Mouse (Mus musculus) gastrocnemius, postnatal 4 days (tissue): ENCODE measurements at regions not wholly inside any gene's neighbourhood (a gene's known extent, or its start where the extent isn't known, plus 50 kb on each side); places are given as distances from the start of the nearest gene placed in this dataset. TPM values are rescaled to one million over a fixed set of nuclear protein-coding genes. Genes with fewer than 3 reads are reported as not detected.

Experiments
- DNase-seq, 2 experiments: peaks; one replicate each; pipeline ENCODE4 v3.0.0; 2021 to 2022; ENCODE audit warnings: low spot score in 2 of 2, mixed read lengths in 2 of 2
- microRNA-seq: library from miRNA; unstranded; fragments of <30 nt; microRNA quantifications from one replicate; pipeline ENCODE4 v1.2.0, GENCODE M21; 2021

DNA sequence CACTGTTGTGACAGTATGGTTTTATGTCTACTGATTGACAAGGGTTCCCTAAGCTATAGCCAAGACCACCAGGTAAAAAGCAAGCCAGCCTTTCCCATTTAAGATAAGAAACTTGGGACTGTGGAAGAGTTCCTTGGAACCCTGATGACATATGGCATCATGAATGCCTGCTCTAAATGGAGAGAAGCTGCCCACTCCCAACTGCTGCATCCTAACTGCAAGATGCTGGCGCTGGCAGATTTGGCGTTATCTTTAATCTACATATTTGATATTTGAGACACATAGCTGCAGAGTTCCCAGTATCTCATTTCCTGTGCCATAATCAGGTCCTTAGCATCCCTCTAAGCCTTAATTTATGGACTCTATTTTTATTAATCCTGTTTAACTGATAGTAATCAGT lies 200.4 kb upstream of the Arpp21 start:
- no peak for DNase-seq

DNA sequence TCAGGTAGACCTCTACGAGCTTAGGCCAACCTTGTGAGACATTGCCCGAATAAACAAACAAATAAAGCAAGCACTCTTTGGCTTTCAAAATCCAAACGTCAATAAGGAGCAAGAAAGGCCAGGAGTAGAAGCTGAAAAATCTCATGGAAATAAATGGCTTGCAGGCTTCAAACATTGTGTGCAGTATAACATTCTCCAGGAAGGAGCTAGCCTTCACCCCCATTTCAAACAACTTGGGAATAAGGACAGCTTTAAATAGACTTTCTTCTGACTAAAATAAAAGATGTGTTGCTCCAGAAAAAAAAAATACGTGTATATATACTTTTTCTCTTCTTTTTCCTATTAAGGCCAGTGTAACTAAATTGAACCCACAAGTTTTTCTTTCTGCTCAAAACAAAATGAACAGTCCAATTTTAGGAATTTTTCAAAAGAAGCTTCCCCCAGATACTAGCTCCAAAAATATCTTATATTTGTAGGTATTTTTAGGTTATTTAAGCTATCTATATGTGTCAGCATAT lies 196.2 kb upstream of the Arpp21 start:
- DNase-seq: no peak

DNA sequence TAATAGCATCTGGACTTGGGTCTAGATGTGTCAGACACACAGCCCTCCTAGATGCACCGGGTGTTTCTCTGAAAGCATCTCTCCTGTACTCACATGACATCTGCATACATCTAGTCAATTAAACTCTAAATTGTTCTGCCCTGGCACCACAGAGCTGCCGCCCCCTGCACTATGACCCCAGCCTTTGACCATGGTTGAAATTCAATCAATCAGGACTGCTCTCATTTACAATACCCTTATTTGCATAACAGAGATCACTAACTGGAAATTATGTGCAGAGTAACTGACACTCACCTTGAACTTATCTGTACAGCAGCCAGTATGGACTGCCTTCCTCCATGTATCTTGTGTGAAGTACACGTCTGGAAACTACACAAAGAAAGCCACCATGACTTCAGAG lies 193.5 kb upstream of the Arpp21 start:
- no peak for DNase-seq

DNA sequence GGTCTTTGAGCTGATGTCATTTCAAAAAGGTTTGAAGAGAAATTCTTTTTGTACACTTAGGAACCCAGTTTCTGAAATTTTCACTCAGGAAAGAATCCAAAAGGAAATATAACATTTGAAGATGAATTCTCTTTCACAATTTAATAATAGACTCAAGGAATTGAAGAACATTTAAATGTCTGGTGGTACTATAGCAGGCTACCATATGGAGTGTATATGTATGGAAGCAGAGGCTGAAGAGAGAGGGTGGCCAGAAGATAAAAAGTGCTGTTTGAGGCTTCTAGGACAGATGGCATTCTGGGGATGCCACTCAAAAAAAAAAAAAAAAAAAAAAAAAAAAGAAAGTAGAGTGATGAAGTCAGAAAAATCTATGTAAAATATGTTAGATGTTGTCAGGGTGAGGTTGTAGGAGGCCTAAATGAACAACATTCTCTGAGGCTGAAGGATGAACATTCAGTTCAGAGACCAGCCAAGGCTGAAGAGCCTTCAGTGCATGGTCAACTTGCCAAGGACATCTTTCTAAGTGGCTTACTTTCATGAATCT lies 170.1 kb upstream of the Arpp21 start:
- no peak for DNase-seq

DNA sequence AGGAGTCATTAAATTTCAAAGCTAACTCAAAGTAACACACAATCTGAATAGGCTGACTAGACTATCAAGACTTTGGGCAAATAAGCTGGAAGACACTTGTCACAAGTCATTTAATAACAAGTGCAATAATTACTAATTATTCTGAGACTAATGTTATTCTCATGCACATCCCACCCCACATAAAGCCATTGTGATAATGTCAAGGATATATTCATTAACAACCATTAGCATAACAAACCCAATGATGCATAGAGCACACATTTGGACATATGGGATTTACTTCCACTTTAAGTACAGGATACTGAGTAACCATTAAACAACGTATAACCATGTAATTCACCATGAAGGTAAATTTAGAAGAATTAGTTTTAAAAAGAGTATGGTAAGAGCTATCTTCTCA lies 135.0 kb upstream of the Arpp21 start:
- DNase-seq: no peak

DNA sequence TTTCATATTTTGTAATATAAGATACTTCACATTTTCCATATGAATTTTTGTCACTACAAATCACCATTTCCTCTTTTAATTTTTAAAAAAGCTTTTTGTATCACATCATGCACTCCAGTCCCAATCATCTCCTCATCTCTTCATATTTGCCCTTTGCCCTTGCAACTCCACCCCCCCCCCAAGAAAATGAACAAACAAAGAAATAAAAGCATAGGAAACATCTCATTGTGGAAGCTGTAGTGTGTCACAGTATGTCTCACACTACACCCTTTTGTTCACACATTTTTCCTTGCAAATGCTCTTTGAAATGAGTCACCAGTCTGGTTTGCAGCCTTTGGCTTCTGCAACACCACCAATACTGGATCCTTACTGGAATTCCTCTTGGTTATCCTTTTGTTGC lies 131.6 kb upstream of the Arpp21 start:
- no peak for DNase-seq

DNA sequence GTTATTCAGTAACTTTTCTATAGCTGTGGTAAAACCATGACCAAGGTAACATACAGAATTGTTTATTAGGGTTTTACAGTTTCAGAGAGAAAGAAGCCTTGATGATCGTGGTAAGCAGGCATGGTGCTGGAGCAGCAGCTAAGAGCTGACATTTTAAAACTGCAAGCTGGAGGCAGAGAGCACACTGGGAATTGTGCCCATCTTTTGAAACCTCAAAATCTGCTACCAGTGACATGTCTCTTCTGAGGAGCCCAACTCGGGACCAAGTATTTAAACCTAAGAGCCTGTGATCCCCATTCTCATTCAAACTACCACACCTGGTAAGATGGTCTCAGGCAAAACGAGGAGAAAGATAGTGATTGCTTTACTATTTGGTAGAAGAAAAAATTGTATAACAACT lies 125.6 kb upstream of the Arpp21 start:
- no peak for DNase-seq

DNA sequence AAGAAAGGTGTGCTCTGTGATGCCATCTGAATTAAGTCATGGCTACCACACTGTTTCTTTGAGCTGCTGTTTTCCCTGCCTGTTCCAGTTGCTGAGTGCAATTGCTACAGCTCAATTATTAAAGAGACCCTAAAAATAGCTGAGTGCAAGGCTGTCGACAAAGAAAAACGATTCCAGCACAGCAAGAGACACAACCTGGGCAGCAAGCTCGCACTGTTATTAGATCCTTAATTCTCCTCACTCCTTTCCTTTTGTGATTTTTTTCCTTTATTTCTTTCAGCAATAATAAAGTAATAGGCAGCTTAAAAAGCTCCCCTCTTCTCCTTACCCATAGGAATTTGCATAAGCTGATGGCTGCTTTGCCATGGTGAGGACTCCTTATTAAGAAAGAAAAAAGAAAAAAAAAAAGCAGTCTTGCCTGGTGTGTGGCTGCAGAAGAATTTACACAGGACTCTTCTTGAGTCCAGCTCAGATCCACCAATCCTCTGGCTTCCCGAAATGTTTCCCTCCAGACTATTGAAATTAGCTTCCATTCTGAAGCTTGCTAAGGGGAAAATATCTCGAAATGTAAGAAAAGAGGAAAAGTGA lies 123.1 kb upstream of the Arpp21 start:
- no peak for DNase-seq

DNA sequence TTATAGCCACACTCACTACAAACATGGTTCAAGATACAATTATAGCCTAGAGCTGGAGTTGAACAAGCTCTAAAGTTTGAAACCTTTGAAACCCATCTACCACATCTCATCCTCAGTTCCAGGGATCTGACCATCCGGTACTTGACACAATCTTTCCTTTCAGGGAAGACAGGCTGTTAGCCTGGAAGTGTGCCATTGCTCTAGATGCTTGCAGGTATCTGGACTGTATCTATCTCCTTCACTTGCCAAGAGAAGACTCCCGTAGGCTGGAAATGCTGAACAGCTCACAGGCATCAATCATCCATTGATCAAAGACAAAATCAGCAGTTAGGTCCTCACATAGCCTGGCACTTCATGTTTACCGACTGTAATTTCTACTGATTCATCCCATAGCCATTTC lies 117.5 kb upstream of the Arpp21 start:
- no peak for DNase-seq

DNA sequence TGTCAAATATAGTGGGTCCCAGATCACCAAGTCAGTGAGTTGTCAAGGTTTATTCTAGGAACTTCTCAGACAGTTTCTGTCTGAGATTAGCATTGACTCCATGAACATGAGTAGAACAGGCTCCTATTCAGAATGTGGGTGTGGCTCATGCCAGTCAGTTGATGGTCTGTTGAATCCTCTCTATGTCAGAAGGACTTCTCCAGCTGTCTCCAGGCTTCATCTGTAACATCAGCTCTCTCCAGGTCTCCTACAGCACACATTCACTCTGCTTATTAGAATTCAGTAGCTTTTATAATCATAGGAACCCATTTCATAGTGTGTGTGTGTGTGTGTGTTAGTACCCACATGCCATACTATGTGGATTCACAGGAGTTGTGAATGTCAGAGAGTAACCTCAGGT lies 113.2 kb upstream of the Arpp21 start:
- DNase-seq: no peak

DNA sequence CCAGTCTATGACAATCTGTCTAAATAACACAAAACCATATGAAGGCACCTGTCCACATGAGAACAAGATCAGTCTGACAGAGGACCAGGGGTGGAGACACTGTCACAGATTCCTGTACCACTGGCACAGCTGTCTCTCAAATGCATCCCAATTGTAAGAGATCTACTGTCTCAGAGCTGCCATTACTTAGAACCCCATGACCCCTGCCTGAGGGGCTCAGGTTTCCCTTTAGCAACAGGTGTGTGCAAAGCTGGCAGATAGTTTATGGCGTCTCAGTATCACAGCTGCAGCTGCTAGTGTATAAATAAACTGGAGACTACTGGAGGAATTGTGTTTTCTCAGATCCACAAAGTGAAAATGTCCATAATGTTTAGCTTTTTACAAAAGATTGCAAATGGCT lies 109.1 kb upstream of the Arpp21 start:
- DNase-seq: peak in 1 of 2 experiments; percentile 9

DNA sequence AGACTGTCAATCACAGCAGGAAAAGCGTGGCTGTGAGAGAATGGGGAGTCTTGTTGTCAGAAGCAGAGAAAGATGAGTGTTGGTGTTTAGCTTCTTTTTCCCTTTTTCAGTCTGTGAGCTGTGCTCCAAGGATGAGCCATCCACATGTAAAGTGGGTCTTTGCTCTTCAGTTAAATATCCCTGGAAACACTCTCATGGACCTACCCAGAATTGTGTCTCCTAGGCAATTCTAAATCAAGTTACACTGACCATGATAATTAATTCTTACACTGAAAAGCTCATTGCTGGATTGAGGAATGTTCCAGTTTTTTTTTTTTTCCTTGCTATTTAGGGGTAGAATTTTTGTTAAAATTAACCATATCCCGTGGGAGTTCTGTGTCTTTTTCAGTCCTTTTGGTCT lies 104.6 kb upstream of the Arpp21 start:
- DNase-seq: no peak

DNA sequence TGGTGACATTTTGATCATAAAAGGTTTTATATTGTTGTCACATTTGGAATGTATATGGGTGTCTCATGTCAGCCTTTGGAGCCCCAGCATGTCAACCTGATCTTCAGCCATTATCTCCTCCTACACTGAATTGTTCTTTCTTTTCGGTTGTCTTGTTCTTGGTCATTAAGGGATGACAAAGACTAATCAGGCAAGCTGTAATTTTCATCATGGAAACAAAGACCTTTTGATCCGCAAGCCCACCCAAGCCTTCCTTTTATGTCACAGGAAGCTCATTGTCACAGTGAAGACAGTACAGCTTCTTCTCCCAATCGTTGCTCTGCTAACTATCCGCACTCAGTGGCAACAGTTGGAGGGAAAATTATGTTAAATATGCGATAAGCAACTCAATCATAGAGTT lies 84.3 kb upstream of the Arpp21 start:
- no peak for DNase-seq

DNA sequence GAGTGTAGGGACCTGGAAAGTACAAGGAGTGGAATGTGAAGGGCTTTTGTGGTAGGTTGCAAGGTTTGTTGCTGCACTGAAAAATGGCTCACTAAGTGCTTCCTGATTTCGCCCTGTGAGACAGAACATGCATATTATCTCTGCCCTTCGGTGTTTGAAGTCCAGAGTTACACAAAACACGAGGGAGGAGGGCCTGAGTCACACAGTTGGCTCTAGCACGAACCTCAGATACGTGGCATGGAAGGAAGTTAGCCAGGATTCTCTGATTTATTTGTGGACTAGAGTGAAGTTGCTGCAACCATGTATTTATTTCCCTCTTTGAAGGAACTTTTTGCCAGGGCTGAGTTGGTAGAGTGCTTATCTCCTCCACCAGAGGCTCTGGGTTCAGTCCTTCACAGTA lies 73.2 kb upstream of the Arpp21 start:
- DNase-seq: no peak

DNA sequence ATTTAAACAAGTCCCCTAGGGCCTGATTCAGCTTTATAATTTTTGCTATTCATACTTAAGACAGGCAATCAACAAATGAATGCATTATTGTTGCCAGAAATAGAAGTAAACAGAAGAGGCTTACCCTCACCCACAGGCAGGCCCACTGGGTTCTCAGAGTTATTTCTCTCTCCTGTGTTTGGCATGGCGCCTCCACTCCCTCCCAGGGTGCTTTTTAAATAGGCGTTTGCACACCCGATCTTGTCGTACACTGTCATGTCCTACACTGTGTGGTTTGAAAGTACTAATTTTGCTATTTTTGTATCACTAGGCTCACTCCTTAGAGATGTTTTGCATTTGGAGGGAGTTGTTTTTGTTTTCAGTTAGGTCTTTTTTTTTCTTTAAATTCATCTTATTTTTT lies 72.1 kb upstream of the Arpp21 start:
- DNase-seq: no peak

DNA sequence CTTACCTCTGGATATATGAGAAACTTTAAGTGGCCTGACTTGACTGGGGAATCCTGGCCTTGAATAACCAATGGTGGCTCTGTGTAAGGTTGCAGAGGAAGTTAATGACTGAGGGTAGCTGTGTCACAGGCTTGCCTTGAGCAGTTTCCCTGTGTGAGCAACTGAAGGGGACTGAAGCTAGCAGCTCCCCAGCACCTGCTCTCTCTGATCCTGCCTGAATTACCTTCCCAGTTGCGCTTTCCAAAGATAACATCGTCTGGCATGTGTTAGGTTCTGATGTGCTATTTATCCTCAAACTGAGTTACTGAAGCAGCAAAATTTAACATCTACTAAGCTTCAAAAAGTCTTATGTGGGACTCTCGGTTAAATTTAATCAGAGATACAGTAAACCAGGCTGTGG lies 56.1 kb upstream of the Arpp21 start:
- DNase-seq: no peak

Small RNA genes lying in the stretch of these regions (microRNA-seq; reads per million reads assigned to microRNA genes)
- gene Gm27847: not detected
